ENCODE assay signal across 20 mouse cellular contexts in the genomic region with DNA sequence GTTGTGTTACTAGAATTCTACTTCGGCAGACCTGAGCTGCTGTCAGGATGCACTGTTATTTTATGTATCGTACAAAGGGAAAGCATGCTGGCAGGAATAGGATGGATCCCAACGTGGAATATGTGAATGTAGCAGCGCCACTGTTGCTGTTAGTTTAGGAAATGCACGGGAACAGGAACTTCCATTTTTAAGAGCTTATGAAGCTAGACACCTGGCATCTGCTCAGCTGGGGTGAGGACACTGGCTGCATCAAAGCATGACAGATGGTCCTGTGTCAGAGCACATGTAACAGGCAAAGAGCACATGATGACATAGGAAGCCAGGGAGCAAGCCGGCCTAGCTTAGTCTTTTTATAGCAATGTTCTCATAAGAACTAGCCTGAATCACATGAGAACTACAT. TPM values are rescaled to one million over a fixed set of nuclear protein-coding genes. Genes with fewer than 3 reads are reported as not detected.
DNase-seq lines count a peak whose midpoint lies in the region; ATAC-seq and TF ChIP-seq lines count a peak whose summit lies in the region.
"Had no signal": no experiment of that assay in that cellular context is flagged by ENCODE, and none has a peak within 500 bp of the region (broad histone marks: within the 10 kb centered on the region; RNA-seq: fewer than 3 reads in every experiment).

No protein-coding gene starts in this region.

- ATAC-seq in forebrain, postnatal 0 days, result peak; percentile 63
- no peak for ATAC-seq in forebrain, embryonic 15.5 days (replicated peaks)
- no peak for ATAC-seq in midbrain, postnatal 0 days (ENCODE audit: low FRiP score)
- no peak for ATAC-seq in midbrain, embryonic 15.5 days (replicated peaks)
- no peak for ATAC-seq in activated CD4-positive, CD25-positive, alpha-beta regulatory T cell, adult 4 months

- no peak overlapping the region for H3K9ac ChIP-seq in forebrain, postnatal 0 days
- H3K9ac ChIP-seq in forebrain, embryonic 15.5 days (replicated peaks), result no peak overlapping the region
- H3K9ac ChIP-seq in midbrain, postnatal 0 days (replicated peaks; ENCODE audit: low read length, poor library complexity, severe bottlenecking), result no peak overlapping the region
- H3K9ac ChIP-seq in midbrain, embryonic 15.5 days, result no peak overlapping the region
- H3K9ac ChIP-seq: hindbrain, embryonic 15.5 days; limb, embryonic 13.5 days; liver, embryonic 15.5 days; neural tube, embryonic 15.5 days had no signal

- no peaks in the 10 kb centered on the region for H3K27me3 ChIP-seq in forebrain, postnatal 0 days (ENCODE audit: insufficient read depth, low read length)
- no peaks in the 10 kb centered on the region for H3K27me3 ChIP-seq in forebrain, embryonic 15.5 days
- no peaks in the 10 kb centered on the region for H3K27me3 ChIP-seq in midbrain, postnatal 0 days (ENCODE audit: insufficient read depth, low read length)
- no peaks in the 10 kb centered on the region for H3K27me3 ChIP-seq in midbrain, embryonic 15.5 days (replicated peaks)
- H3K27me3 ChIP-seq in splenic B cell, adult 2 months (ENCODE audit: control insufficient read depth, insufficient read depth, low read length, poor library complexity, severe bottlenecking), result no peaks in the 10 kb centered on the region
- H3K27me3 ChIP-seq: hindbrain, embryonic 15.5 days; limb, embryonic 13.5 days; liver, embryonic 15.5 days; neural tube, embryonic 15.5 days had no signal

- no peaks in the 10 kb centered on the region for H3K36me3 ChIP-seq in forebrain, postnatal 0 days (ENCODE audit: insufficient read depth)
- no peaks in the 10 kb centered on the region for H3K36me3 ChIP-seq in forebrain, embryonic 15.5 days
- H3K36me3 ChIP-seq in midbrain, postnatal 0 days (ENCODE audit: insufficient read depth, low read length), result no peaks in the 10 kb centered on the region
- H3K36me3 ChIP-seq in midbrain, embryonic 15.5 days (replicated peaks), result no peaks in the 10 kb centered on the region
- no peaks in the 10 kb centered on the region for H3K36me3 ChIP-seq in splenic B cell, adult 2 months (ENCODE audit: control insufficient read depth, insufficient read depth, low read length, poor library complexity, severe bottlenecking)
- H3K36me3 ChIP-seq: hindbrain, embryonic 15.5 days; limb, embryonic 13.5 days; neural tube, embryonic 15.5 days had no signal

- WGBS in forebrain, postnatal 0 days, result 59% methylated on average over 6 of the region's 6 CpGs
- WGBS in forebrain, embryonic 15.5 days, result 73% methylated on average over 6 of the region's 6 CpGs
- WGBS in midbrain, postnatal 0 days, result 78% methylated on average over 6 of the region's 6 CpGs
- 77% methylated on average over 6 of the region's 6 CpGs for WGBS in midbrain, embryonic 15.5 days

- H3K4me2 ChIP-seq in forebrain, postnatal 0 days (ENCODE audit: low read depth), result no peak overlapping the region
- no peak overlapping the region for H3K4me2 ChIP-seq in forebrain, embryonic 15.5 days (replicated peaks)
- H3K4me2 ChIP-seq in midbrain, postnatal 0 days (ENCODE audit: low read depth, low read length, poor library complexity, severe bottlenecking), result no peak overlapping the region
- no peak overlapping the region for H3K4me2 ChIP-seq in midbrain, embryonic 15.5 days
- H3K4me2 ChIP-seq: hindbrain, embryonic 15.5 days; limb, embryonic 13.5 days; liver, embryonic 15.5 days; neural tube, embryonic 15.5 days had no signal

- 0 out of 2 replicates have a peak, but pooled peaks cover 7% of the 10 kb centered on the region for H3K4me1 ChIP-seq in forebrain, postnatal 0 days (ENCODE audit: insufficient read depth)
- peaks cover 23% of the 10 kb centered on the region for H3K4me1 ChIP-seq in forebrain, embryonic 15.5 days
- H3K4me1 ChIP-seq in midbrain, postnatal 0 days (ENCODE audit: insufficient read depth, low read length), result no peaks in the 10 kb centered on the region
- H3K4me1 ChIP-seq in midbrain, embryonic 15.5 days, result peaks cover 2% of the 10 kb centered on the region; the same call in 1 of the 2 replicates
- H3K4me1 ChIP-seq: hindbrain, embryonic 15.5 days; limb, embryonic 13.5 days; neural tube, embryonic 15.5 days had no signal

- no peak overlapping the region for H3K27ac ChIP-seq in forebrain, postnatal 0 days (ENCODE audit: low read depth, low read length)
- H3K27ac ChIP-seq in forebrain, embryonic 15.5 days (replicated peaks), result no peak overlapping the region
- H3K27ac ChIP-seq in midbrain, postnatal 0 days (ENCODE audit: low read depth, low read length), result no peak overlapping the region
- no peak overlapping the region for H3K27ac ChIP-seq in midbrain, embryonic 15.5 days
- H3K27ac ChIP-seq: hindbrain, embryonic 15.5 days; limb, embryonic 13.5 days; liver, embryonic 15.5 days; neural tube, embryonic 15.5 days had no signal

- H3K4me3 ChIP-seq in forebrain, postnatal 0 days (ENCODE audit: low read depth, low read length), result no peak overlapping the region
- H3K4me3 ChIP-seq in forebrain, embryonic 15.5 days, result no peak overlapping the region
- no peak overlapping the region for H3K4me3 ChIP-seq in midbrain, postnatal 0 days (ENCODE audit: low read depth, low read length)
- H3K4me3 ChIP-seq in midbrain, embryonic 15.5 days, result no peak overlapping the region
- H3K4me3 ChIP-seq: hindbrain, embryonic 15.5 days; limb, embryonic 13.5 days; liver, embryonic 15.5 days; neural tube, embryonic 15.5 days had no signal

- peak; percentile 46 for DNase-seq in forebrain, postnatal 0 days
- DNase-seq in midbrain, postnatal 0 days (ENCODE audit: low spot score), result peak; percentile 58
- DNase-seq in splenic B cell, adult 2 months (ENCODE audit: low read depth, low spot score), result peak; percentile 64
- DNase-seq in thymus, postnatal 4 days, result peak; percentile 52
- no peak for DNase-seq in gastrocnemius, adult 8-10 months (ENCODE audit: low spot score in 2 of 2)
- DNase-seq: adrenal gland, postnatal 36 days; embryo, embryonic 11 days; gastrocnemius, postnatal 10 days; heart, postnatal 14 days; kidney, adult 11 months; kidney, postnatal 36 days; lung, postnatal 14 days; right cerebral cortex, adult 18-20 months had no signal

- TF ChIP-seq CTCF in forebrain, postnatal 0 days (IDR thresholded peaks at IDR 0.05; ENCODE audit: low read depth), result no peak
- no peak for TF ChIP-seq CTCF in midbrain, postnatal 0 days (IDR thresholded peaks at IDR 0.05)

- no peaks in the 10 kb centered on the region for H3K9me3 ChIP-seq in forebrain, postnatal 0 days (ENCODE audit: low read length)
- H3K9me3 ChIP-seq in forebrain, embryonic 15.5 days, result no peaks in the 10 kb centered on the region
- no peaks in the 10 kb centered on the region for H3K9me3 ChIP-seq in midbrain, postnatal 0 days (ENCODE audit: low read length)
- no peaks in the 10 kb centered on the region for H3K9me3 ChIP-seq in midbrain, embryonic 15.5 days
- H3K9me3 ChIP-seq: hindbrain, embryonic 15.5 days; limb, embryonic 13.5 days; liver, embryonic 15.5 days; neural tube, embryonic 15.5 days had no signal

RNA-seq across cellular contexts. Expression of a gene that starts 22.4 kb away (rescaled TPM):
- total RNA-seq in forebrain, postnatal 0 days (2014; rRNA removed), result 178 and 256 TPM in 2 replicates
- 21.6 and 45.3 TPM in 2 replicates for polyA plus RNA-seq in forebrain, postnatal 0 days (2015; fragmentation: Nextera tagmentation; extraction: Ambion mirVana)
- 71.2 TPM in 2 replicates for polyA plus RNA-seq in forebrain, embryonic 15.5 days (2015; fragmentation: Nextera tagmentation; extraction: Ambion mirVana)
- 177 and 218 TPM in 2 replicates for total RNA-seq in midbrain, postnatal 0 days (2014; rRNA removed)
- 29.5 and 38.3 TPM in 2 replicates for polyA plus RNA-seq in midbrain, postnatal 0 days (2015; fragmentation: Nextera tagmentation; extraction: Ambion mirVana)
- 66.0 and 72.7 TPM in 2 replicates for polyA plus RNA-seq in midbrain, embryonic 15.5 days (2015; fragmentation: Nextera tagmentation; extraction: Ambion mirVana)
- 10 to 100 TPM; 54.1 to 93.4 (median 70.7) TPM for total RNA-seq in gastrocnemius, adult 8-10 months (2022)
- 10 to 100 TPM; 15.5 to 16.4 TPM for polyA plus RNA-seq in activated CD4-positive, CD25-positive, alpha-beta regulatory T cell, adult 4 months (2017; shearing (Covaris generic))

Comparison
In these comparisons a context has a peak if more than half of its experiments do, and no peak if none do; other contexts are left out.
1. DNase-seq: peak in forebrain, postnatal 0 days (single experiment), midbrain, postnatal 0 days (single experiment), splenic B cell, adult 2 months (single experiment) and thymus, postnatal 4 days (single experiment); none in gastrocnemius, adult 8-10 months (0 of 2).